Mouse (Mus musculus): ENCODE results near the gene Il31ra. TPM values are rescaled to one million over a fixed set of nuclear protein-coding genes. Genes with fewer than 3 reads are reported as not detected.

Gene Il31ra
- polyA plus RNA-seq, 1 experiment, result 0.22 TPM

DNA sequence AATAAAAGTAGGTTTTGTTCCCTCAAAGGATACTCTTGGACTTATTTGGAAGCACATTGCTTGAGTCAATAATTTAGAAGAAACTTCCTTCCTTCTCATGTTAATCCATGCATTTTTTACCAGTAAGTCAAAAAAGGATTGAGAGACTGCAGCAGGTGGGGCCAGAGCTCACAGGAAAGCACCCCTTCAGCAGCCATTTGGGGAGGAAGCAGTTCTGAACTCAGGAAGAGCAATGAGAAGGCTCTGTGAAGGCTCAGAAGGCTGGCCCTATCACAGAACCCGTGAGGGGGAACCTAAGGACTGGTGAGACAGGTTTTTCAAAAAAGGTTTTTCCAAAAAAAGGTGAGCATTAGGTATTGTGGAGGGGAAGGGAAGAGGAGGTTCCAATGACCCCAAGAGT, 79.6 kb downstream of the Il31ra start:
- WGBS, result 9% methylated on average over 1 of the region's 1 CpGs
- DNase-seq, result peak; percentile 23

DNA sequence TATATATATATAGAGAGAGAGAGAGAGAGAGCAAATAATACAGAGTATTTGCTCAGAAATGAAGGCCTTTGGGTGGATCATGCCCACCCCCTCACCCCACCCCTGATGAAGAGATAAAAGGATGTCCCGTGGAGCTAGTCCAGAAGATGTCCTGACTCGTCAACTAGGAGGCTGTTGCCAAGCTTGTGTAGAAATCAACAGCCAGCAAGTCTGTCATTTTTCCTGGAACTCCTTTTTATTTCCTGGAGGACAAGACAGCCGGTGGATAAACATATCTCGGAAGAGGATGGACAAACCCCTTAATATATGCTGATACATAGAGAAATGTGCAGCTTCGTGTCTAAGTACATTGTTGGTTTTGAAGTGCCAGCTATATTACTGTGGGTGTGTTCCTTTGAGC, 81.3 kb downstream of the Il31ra start:
- Histone ChIP-seq H3K4me1 (replicated peaks; ENCODE audit: control insufficient read depth, insufficient read depth, low read length) (peaks cover 31% of the 10 kb centered on the region), H3K27me3 (ENCODE audit: control insufficient read depth, insufficient read depth, low read length) (no peaks in the 10 kb centered on the region), H3K36me3 (ENCODE audit: control insufficient read depth, insufficient read depth, low read length) (no peaks in the 10 kb centered on the region), H3K27ac (ENCODE audit: control insufficient read depth, insufficient read depth, low read length) (no peak overlapping the region), H3K4me3 (ENCODE audit: control insufficient read depth, insufficient read depth, low read length) (no peak overlapping the region)
- TF ChIP-seq POLR2A (IDR thresholded peaks at IDR 0.05; ENCODE audit: control insufficient read depth, extremely low read depth, insufficient read depth, low read length, poor library complexity) (no peak), CTCF (IDR thresholded peaks at IDR 0.05; ENCODE audit: borderline replicate concordance, control insufficient read depth, extremely low read depth, insufficient read depth, low read length, poor library complexity) (no peak)
- no peak for DNase-seq
- 91% methylated on average over 5 of the region's 5 CpGs for WGBS

More for the DNA sequence above, 79.6 kb downstream of the Il31ra start:
- H3K4me3 ChIP-seq (ENCODE audit: control insufficient read depth, insufficient read depth, low read length), result no peak overlapping the region
- peak overlapping the region; percentile 60; the same call in 1 of the 2 replicates for H3K27ac ChIP-seq (ENCODE audit: control insufficient read depth, insufficient read depth, low read length)
- TF ChIP-seq CTCF (IDR thresholded peaks at IDR 0.05; ENCODE audit: borderline replicate concordance, control insufficient read depth, extremely low read depth, insufficient read depth, low read length, poor library complexity) (no peak), POLR2A (IDR thresholded peaks at IDR 0.05; ENCODE audit: control insufficient read depth, extremely low read depth, insufficient read depth, low read length, poor library complexity) (no peak)
- H3K36me3 ChIP-seq (ENCODE audit: control insufficient read depth, insufficient read depth, low read length), result no peaks in the 10 kb centered on the region
- peaks cover 25% of the 10 kb centered on the region for H3K4me1 ChIP-seq (replicated peaks; ENCODE audit: control insufficient read depth, insufficient read depth, low read length)
- H3K27me3 ChIP-seq (ENCODE audit: control insufficient read depth, insufficient read depth, low read length), result no peaks in the 10 kb centered on the region

DNA sequence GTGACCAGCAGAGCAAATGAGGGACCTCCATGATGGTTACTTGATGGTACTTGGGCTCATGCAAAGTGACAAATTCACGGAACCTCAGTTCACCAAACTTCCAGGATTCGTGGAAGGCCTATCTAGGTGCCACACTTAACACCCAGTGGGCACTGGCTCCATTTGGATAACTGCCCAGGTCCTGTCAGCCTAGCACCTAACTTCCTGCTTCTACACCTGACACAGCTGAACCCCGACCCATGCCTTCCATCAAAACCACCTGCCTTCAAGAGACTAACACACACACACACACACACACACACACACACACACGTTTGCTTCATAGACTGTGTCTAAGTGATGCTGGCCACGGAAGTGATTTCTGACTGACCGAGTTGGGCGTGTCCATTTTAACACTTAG, 82.3 kb downstream of the Il31ra start:
- H3K4me1 ChIP-seq (replicated peaks; ENCODE audit: control insufficient read depth, insufficient read depth, low read length), result peaks cover 40% of the 10 kb centered on the region
- TF ChIP-seq POLR2A (IDR thresholded peaks at IDR 0.05; ENCODE audit: control insufficient read depth, extremely low read depth, insufficient read depth, low read length, poor library complexity) (no peak), CTCF (IDR thresholded peaks at IDR 0.05; ENCODE audit: borderline replicate concordance, control insufficient read depth, extremely low read depth, insufficient read depth, low read length, poor library complexity) (no peak)
- no peak for DNase-seq
- 0 out of 2 replicates have a peak, but pooled peaks cover 2% of the 10 kb centered on the region for H3K36me3 ChIP-seq (ENCODE audit: control insufficient read depth, insufficient read depth, low read length)
- no peaks in the 10 kb centered on the region for H3K27me3 ChIP-seq (ENCODE audit: control insufficient read depth, insufficient read depth, low read length)
- no peak overlapping the region for H3K27ac ChIP-seq (ENCODE audit: control insufficient read depth, insufficient read depth, low read length)
- no peak overlapping the region for H3K4me3 ChIP-seq (ENCODE audit: control insufficient read depth, insufficient read depth, low read length)
- WGBS, result 84% methylated on average over 7 of the region's 7 CpGs

DNA sequence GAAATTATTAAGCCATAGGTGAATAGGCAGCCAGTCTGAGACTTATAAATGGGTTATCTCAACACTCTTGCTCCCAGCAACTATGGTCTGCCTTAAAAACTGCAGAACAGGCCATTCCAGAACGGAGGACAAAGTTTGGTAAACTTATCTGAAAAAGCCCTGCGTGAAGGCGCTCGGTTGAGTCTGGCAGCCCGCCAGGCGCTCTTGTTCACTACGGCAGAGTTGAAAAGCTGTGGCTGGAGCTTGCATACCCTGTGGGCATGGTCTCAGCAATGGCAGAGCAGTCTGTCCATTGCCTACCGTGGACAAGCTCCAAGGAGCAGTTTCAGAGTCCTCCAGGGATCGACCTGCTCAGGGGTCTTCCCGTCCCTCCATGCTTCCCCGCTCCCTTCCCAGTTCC, 82.9 kb downstream of the Il31ra start:
- WGBS, result 96% methylated on average over 11 of the region's 11 CpGs
- DNase-seq, result no peak

DNA sequence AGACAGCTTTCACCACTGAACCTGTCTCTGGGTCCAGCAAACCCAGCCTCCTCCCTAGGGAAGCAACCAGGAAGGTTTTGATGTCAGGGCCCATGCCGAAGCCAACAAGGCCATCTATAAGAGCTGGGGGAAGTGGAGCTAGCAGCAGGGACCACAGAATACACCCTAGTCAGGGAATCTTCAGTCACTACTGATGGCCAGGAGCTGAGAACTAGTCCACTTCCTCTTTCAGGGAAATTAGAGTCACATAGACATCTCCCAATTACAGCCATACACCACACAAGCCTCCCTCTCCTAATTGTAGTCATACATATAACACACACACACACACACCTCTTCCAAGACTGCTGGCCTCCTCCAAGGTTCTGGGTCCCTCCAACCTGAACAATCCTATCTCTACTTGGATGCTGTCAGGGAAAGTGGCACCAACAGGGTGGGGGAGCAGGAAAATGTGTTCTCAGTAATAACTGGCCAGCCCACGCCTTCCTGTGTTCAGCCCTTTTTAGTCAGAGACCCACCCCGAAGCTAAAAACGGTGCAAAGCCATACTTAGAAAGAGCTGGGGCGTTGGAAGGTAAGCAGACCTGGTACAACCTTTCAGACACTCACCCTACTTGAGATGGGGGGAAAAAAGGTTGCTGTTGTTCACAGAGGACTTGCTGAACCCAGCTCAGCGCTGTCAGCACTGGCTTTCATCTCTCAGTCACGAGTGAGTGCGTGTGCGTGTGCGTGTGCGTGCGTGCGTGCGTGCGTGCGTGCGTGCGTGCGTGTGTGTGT, 83.5 kb downstream of the Il31ra start:
- no peak for DNase-seq
- H3K27ac ChIP-seq (ENCODE audit: control insufficient read depth, insufficient read depth, low read length), result no peak overlapping the region
- H3K27me3 ChIP-seq (ENCODE audit: control insufficient read depth, insufficient read depth, low read length), result no peaks in the 10 kb centered on the region
- H3K36me3 ChIP-seq (ENCODE audit: control insufficient read depth, insufficient read depth, low read length), result peaks cover 12% of the 10 kb centered on the region
- TF ChIP-seq CTCF (IDR thresholded peaks at IDR 0.05; ENCODE audit: borderline replicate concordance, control insufficient read depth, extremely low read depth, insufficient read depth, low read length, poor library complexity) (no peak), POLR2A (IDR thresholded peaks at IDR 0.05; ENCODE audit: control insufficient read depth, extremely low read depth, insufficient read depth, low read length, poor library complexity) (no peak)
- H3K4me1 ChIP-seq (replicated peaks; ENCODE audit: control insufficient read depth, insufficient read depth, low read length), result peaks cover 38% of the 10 kb centered on the region
- no peak overlapping the region for H3K4me3 ChIP-seq (ENCODE audit: control insufficient read depth, insufficient read depth, low read length)
- 83% methylated on average over 19 of the region's 19 CpGs for WGBS

More for the DNA sequence above, 82.9 kb downstream of the Il31ra start:
- Histone ChIP-seq H3K36me3 (ENCODE audit: control insufficient read depth, insufficient read depth, low read length) (peaks cover 7% of the 10 kb centered on the region; the same call in 1 of the 2 replicates), H3K27ac (ENCODE audit: control insufficient read depth, insufficient read depth, low read length) (no peak overlapping the region), H3K4me1 (replicated peaks; ENCODE audit: control insufficient read depth, insufficient read depth, low read length) (peaks cover 38% of the 10 kb centered on the region), H3K4me3 (ENCODE audit: control insufficient read depth, insufficient read depth, low read length) (no peak overlapping the region), H3K27me3 (ENCODE audit: control insufficient read depth, insufficient read depth, low read length) (no peaks in the 10 kb centered on the region)
- no peak for TF ChIP-seq POLR2A (IDR thresholded peaks at IDR 0.05; ENCODE audit: control insufficient read depth, extremely low read depth, insufficient read depth, low read length, poor library complexity)
- TF ChIP-seq CTCF (IDR thresholded peaks at IDR 0.05; ENCODE audit: borderline replicate concordance, control insufficient read depth, extremely low read depth, insufficient read depth, low read length, poor library complexity), result no peak

GRCm38 (mm10) chr13:112509465-112509864, 84.7 kb downstream of the Il31ra start:
- no peak overlapping the region for H3K27ac ChIP-seq (ENCODE audit: control insufficient read depth, insufficient read depth, low read length)
- H3K27me3 ChIP-seq (ENCODE audit: control insufficient read depth, insufficient read depth, low read length), result no peaks in the 10 kb centered on the region
- DNase-seq, result peak; percentile 63
- H3K4me3 ChIP-seq (ENCODE audit: control insufficient read depth, insufficient read depth, low read length), result no peak overlapping the region
- 45% methylated on average over 4 of the region's 4 CpGs for WGBS
- H3K4me1 ChIP-seq (replicated peaks; ENCODE audit: control insufficient read depth, insufficient read depth, low read length), result peaks cover 29% of the 10 kb centered on the region
- TF ChIP-seq POLR2A (IDR thresholded peaks at IDR 0.05; ENCODE audit: control insufficient read depth, extremely low read depth, insufficient read depth, low read length, poor library complexity), result no peak
- peak; percentile 26; the same call in 1 of the 2 replicates for TF ChIP-seq CTCF (IDR thresholded peaks at IDR 0.05; ENCODE audit: borderline replicate concordance, control insufficient read depth, extremely low read depth, insufficient read depth, low read length, poor library complexity)
- peaks cover 24% of the 10 kb centered on the region for H3K36me3 ChIP-seq (ENCODE audit: control insufficient read depth, insufficient read depth, low read length)

Data from thymus, adult 2 months (tissue).